Mouse (Mus musculus): ENCODE results near the gene Efcab11. TPM values are rescaled to one million over a fixed set of nuclear protein-coding genes. Genes with fewer than 3 reads are reported as not detected.

The Efcab11 gene
- polyA plus RNA-seq, 1 experiment from 2014 or later = 1.4 TPM

GRCm38 (mm10) chr12:99671866-99672191 lies 212.4 kb downstream of the Efcab11 start:
- no peak overlapping the region for H3K27ac ChIP-seq
- no peaks in the 10 kb centered on the region for H3K79me2 ChIP-seq (ENCODE audit: inconsistent target)
- WGBS (ENCODE audit: missing documents) = 94% methylated on average over 4 of the region's 4 CpGs
- no peak overlapping the region for H3K4me3 ChIP-seq (ENCODE audit: inconsistent target)
- H3K36me3 ChIP-seq (ENCODE audit: inconsistent target) = no peaks in the 10 kb centered on the region

GRCm38 (mm10) chr12:99671162-99671865 lies 212.9 kb downstream of the Efcab11 start:
- WGBS (ENCODE audit: missing documents) = 96% methylated on average over 12 of the region's 12 CpGs
- H3K36me3 ChIP-seq (ENCODE audit: inconsistent target) = no peaks in the 10 kb centered on the region
- no peak overlapping the region for H3K4me3 ChIP-seq (ENCODE audit: inconsistent target)
- H3K79me2 ChIP-seq (ENCODE audit: inconsistent target) = no peaks in the 10 kb centered on the region
- H3K27ac ChIP-seq = no peak overlapping the region

- WGBS (ENCODE audit: missing documents) = 96% methylated on average over 7 of the region's 7 CpGs
- H3K4me3 ChIP-seq (ENCODE audit: inconsistent target) = no peak overlapping the region
- no peaks in the 10 kb centered on the region for H3K79me2 ChIP-seq (ENCODE audit: inconsistent target)
- H3K36me3 ChIP-seq (ENCODE audit: inconsistent target) = no peaks in the 10 kb centered on the region
- no peak overlapping the region for H3K27ac ChIP-seq
Observed at GRCm38 (mm10) chr12:99670762-99671152, 213.5 kb downstream of the Efcab11 start.

- WGBS (ENCODE audit: missing documents) = 97% methylated on average over 26 of the region's 26 CpGs
- H3K27ac ChIP-seq = no peak overlapping the region
- H3K4me3 ChIP-seq (ENCODE audit: inconsistent target) = no peak overlapping the region
Observed at GRCm38 (mm10) chr12:99669976-99670761, 214.1 kb downstream of the Efcab11 start.

DNA sequence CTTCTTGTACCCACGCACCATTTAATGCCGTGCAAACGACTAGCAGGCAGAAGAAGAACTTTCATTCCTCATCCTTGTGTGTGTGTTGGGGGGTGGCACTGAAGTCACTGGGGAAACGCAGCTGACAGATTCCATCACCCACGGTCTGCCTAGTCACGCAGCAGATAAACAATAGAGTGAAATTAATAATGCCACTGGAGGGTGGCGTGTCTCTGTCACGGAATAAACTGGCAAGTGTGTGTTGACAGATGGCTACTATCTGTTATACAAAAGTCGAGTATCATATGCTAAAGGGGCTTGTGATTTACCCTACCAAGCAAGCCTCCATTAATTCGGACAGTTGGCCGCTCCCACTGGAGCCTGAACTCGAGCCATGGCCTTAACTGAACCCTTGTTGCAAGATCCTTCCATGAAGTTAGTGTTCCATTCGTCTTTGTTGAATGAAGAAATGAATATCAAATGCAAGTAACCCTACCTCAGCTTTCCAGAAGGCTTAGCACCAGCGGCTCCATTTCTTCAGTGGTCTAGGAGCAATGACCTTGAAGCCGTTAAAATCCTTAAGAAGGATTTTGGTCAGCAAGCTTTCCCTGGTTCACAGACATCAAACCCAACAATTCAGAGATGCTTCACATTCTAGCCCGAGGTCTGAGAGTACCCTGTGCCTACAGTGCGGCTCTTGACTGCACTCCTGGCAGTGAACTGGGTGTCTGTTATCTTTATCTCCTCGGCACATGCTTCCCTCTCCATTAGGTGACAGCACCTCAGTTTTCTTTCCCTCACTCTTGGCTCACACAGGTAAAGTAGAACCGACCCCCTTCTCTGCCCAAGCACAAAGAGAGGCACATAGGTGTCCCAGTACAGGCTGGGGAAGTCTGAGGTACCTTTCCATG lies 229.0 kb downstream of the Efcab11 start:
- Histone ChIP-seq H3K36me3 (ENCODE audit: inconsistent target) (no peaks in the 10 kb centered on the region), H3K4me3 (ENCODE audit: inconsistent target) (no peak overlapping the region), H3K79me2 (ENCODE audit: inconsistent target) (no peaks in the 10 kb centered on the region), H3K27ac (no peak overlapping the region)
- 92% methylated on average over 19 of the region's 19 CpGs for WGBS (ENCODE audit: missing documents)

More at GRCm38 (mm10) chr12:99669976-99670761, 214.1 kb downstream of the Efcab11 start:
- no peaks in the 10 kb centered on the region for H3K36me3 ChIP-seq (ENCODE audit: inconsistent target)
- H3K79me2 ChIP-seq (ENCODE audit: inconsistent target) = no peaks in the 10 kb centered on the region

GRCm38 (mm10) chr12:99652459-99652858 lies 231.8 kb downstream of the Efcab11 start:
- Histone ChIP-seq H3K79me2 (ENCODE audit: inconsistent target) (no peaks in the 10 kb centered on the region), H3K36me3 (ENCODE audit: inconsistent target) (no peaks in the 10 kb centered on the region), H3K4me3 (ENCODE audit: inconsistent target) (no peak overlapping the region), H3K27ac (no peak overlapping the region)
- 96% methylated on average over 6 of the region's 6 CpGs for WGBS (ENCODE audit: missing documents)

DNA sequence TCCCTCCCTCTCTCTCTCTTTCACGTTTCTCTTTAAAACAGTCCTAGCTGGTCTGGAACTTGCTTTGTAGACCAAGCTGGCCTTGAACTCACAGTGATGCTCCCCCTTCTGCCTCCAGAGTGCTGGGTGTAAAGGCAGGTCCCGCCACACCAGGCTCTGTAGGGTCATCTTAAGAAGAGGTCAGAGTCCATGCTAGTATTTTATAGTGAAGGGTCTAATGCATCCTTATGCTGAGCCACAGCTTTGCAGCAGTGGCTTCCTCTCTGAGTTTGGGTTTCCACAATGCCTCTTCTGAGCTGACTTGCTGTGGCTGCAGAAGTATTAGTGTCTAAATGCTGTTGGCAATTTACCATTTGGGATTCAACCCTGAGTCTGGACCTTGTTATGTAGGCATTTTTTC lies 234.5 kb downstream of the Efcab11 start:
- H3K36me3 ChIP-seq (ENCODE audit: inconsistent target) = no peaks in the 10 kb centered on the region
- 71% methylated on average over 2 of the region's 2 CpGs for WGBS (ENCODE audit: missing documents)
- H3K4me3 ChIP-seq (ENCODE audit: inconsistent target) = no peak overlapping the region
- H3K27ac ChIP-seq = no peak overlapping the region
- H3K79me2 ChIP-seq (ENCODE audit: inconsistent target) = no peaks in the 10 kb centered on the region

DNA sequence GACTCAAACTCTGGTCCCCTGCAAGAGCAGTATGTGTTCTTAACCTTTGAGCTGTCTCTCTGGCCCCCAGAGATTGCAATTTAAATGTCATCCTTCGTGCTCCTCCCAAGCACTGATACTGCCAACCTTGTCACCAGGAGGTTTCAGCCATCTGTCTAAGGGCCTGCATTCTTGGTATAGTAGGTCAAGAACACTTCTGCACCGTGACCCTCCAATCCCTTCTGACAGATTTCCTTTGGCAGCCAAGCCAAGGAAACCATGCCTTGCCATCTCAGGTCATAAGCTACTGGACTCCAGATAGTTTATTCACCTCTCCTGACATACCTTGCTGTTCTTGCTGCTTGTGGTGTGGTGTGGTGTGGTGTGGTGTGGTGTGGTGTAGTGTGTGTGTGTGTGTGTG lies 235.5 kb downstream of the Efcab11 start:
- Histone ChIP-seq H3K36me3 (ENCODE audit: inconsistent target) (no peaks in the 10 kb centered on the region), H3K4me3 (ENCODE audit: inconsistent target) (no peak overlapping the region), H3K79me2 (ENCODE audit: inconsistent target) (no peaks in the 10 kb centered on the region), H3K27ac (no peak overlapping the region)
- 90% methylated on average over 2 of the region's 2 CpGs for WGBS (ENCODE audit: missing documents)

DNA sequence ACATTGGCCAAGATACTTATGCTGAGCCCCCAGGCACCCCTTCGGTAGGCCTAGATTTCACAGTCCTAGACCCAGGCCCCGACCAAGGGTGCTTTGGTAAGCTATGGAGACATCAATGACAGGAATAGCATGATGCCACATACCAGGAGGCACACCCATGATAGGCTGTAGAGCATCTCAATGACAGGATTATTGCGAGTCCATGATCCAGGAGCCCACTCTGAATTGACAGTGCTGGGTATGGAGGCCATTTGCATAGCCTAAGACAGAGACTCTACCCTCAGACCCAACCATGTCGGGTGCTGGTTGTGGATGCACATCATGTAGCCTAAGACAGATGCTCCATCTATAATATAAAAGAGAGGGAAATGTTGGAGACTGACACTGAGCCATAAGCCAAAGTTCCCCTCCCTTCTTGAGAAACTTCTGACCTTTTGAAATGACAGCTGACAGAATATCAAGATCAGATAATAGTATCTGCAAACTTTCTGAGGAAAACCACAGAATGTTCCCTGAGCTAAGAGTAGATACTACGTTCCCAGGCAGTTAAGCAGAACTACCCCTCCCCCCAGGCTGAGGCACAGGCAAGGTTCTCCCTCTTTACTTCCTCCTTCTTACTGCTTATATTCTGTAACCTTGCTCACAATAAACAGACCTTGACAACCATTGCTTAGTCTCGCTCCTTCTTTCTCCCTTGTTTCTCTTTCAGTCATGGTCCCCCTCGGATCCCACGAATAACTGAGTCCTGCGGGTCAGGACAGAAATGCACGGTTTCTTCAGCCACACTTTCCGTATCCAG lies 237.5 kb downstream of the Efcab11 start:
- Histone ChIP-seq H3K27ac (no peak overlapping the region), H3K4me3 (ENCODE audit: inconsistent target) (no peak overlapping the region), H3K36me3 (ENCODE audit: inconsistent target) (no peaks in the 10 kb centered on the region), H3K79me2 (ENCODE audit: inconsistent target) (no peaks in the 10 kb centered on the region)
- WGBS (ENCODE audit: missing documents) = 77% methylated on average over 11 of the region's 11 CpGs

GRCm38 (mm10) chr12:99645418-99645817 lies 238.8 kb downstream of the Efcab11 start:
- WGBS (ENCODE audit: missing documents) = 96% methylated on average over 12 of the region's 18 CpGs
- Histone ChIP-seq H3K4me3 (ENCODE audit: inconsistent target) (no peak overlapping the region), H3K27ac (no peak overlapping the region), H3K79me2 (ENCODE audit: inconsistent target) (no peaks in the 10 kb centered on the region), H3K36me3 (ENCODE audit: inconsistent target) (no peaks in the 10 kb centered on the region)

DNA sequence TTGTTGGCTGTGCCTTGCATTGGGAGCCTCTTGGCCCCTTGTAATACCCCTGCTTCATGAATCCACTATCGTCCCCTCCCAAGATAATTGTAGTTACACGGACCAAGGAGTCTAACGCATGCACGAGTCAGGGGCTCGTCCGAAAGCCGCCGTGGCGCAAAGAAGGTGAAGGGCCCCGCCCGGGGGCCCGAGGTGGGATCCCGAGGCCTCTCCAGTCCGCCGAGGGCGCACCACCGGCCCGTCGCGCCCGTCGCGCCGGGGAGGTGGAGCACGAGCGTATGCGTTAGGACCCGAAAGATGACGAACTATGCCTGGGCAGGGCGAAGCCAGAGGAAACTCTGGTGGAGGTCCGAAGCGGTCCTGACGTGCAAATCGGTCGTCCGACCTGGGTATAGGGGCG lies 239.3 kb downstream of the Efcab11 start:
- no peak overlapping the region for H3K27ac ChIP-seq
- H3K79me2 ChIP-seq (ENCODE audit: inconsistent target) = no peaks in the 10 kb centered on the region
- H3K36me3 ChIP-seq (ENCODE audit: inconsistent target) = no peaks in the 10 kb centered on the region
- 96% methylated on average over 37 of the region's 37 CpGs for WGBS (ENCODE audit: missing documents)
- no peak overlapping the region for H3K4me3 ChIP-seq (ENCODE audit: inconsistent target)

Measured in macrophage (primary cell).